Mouse (Mus musculus): ENCODE results near the gene Glt8d2. TPM values are rescaled to one million over a fixed set of nuclear protein-coding genes. Genes with fewer than 3 reads are reported as not detected.

Gene Glt8d2
- polyA plus RNA-seq (2015; fragmentation: Nextera tagmentation; extraction: Ambion mirVana) = 3.1 TPM in 2 replicates

- Histone ChIP-seq H3K9ac (replicated peaks; ENCODE audit: low read depth, low read length) (0 out of 2 replicates have a peak within 1 kb of the TSS, but pooled peaks have one; percentile 11), H3K4me2 (ENCODE audit: low read length) (peak within 1 kb of the TSS; percentile 33), H3K4me1 (replicated peaks; ENCODE audit: control insufficient read depth, insufficient read depth, low read length) (peaks cover 3% of the 10 kb centered on the region; the same call in 1 of the 2 replicates), H3K27ac (ENCODE audit: low read length) (no peak within 1 kb of the TSS), H3K4me3 (replicated peaks; ENCODE audit: low read length) (no peak within 1 kb of the TSS), H3K36me3 (ENCODE audit: control insufficient read depth, insufficient read depth) (no peaks in the 10 kb centered on the region), H3K27me3 (replicated peaks; ENCODE audit: control insufficient read depth, insufficient read depth, low read length) (no peaks in the 10 kb centered on the region), H3K9me3 (ENCODE audit: control insufficient read depth, low read length) (no peaks in the 10 kb centered on the region)
- ATAC-seq = no peak
- WGBS = 8% methylated on average over 14 of the region's 14 CpGs
Measured at GRCm38 (mm10) chr10:82690494-82690893, at the start of gene Glt8d2. TSS of gene Glt8d2 (minus strand) at chr10:82690650.

- H3K36me3 ChIP-seq (ENCODE audit: control insufficient read depth, insufficient read depth) = peaks cover 2% of the 10 kb centered on the region; the same call in 1 of the 2 replicates
- H3K4me1 ChIP-seq (replicated peaks; ENCODE audit: control insufficient read depth, insufficient read depth, low read length) = peaks cover 15% of the 10 kb centered on the region
- H3K4me3 ChIP-seq (replicated peaks; ENCODE audit: low read length) = peak overlapping the region; percentile 94
- H3K4me2 ChIP-seq (ENCODE audit: low read length) = peak overlapping the region; percentile 67
- ATAC-seq = peak; percentile 70
- H3K27ac ChIP-seq (ENCODE audit: low read length) = peak overlapping the region; percentile 58
- peak overlapping the region; percentile 88 for H3K9ac ChIP-seq (replicated peaks; ENCODE audit: low read depth, low read length)
- under 1% methylated on average over 54 of the region's 59 CpGs for WGBS
- no peaks in the 10 kb centered on the region for H3K9me3 ChIP-seq (ENCODE audit: control insufficient read depth, low read length)
- H3K27me3 ChIP-seq (replicated peaks; ENCODE audit: control insufficient read depth, insufficient read depth, low read length) = no peaks in the 10 kb centered on the region
Measured at GRCm38 (mm10) chr10:82699296-82699941, 9.0 kb upstream of the Glt8d2 start.

GRCm38 (mm10) chr10:82698712-82699261, 8.3 kb upstream of the Glt8d2 start:
- Histone ChIP-seq H3K4me1 (replicated peaks; ENCODE audit: control insufficient read depth, insufficient read depth, low read length) (peaks cover 15% of the 10 kb centered on the region), H3K9ac (replicated peaks; ENCODE audit: low read depth, low read length) (peak overlapping the region; percentile 88), H3K36me3 (ENCODE audit: control insufficient read depth, insufficient read depth) (no peaks in the 10 kb centered on the region), H3K9me3 (ENCODE audit: control insufficient read depth, low read length) (no peaks in the 10 kb centered on the region), H3K27me3 (replicated peaks; ENCODE audit: control insufficient read depth, insufficient read depth, low read length) (no peaks in the 10 kb centered on the region), H3K4me2 (ENCODE audit: low read length) (peak overlapping the region; percentile 67), H3K27ac (ENCODE audit: low read length) (peak overlapping the region; percentile 69), H3K4me3 (replicated peaks; ENCODE audit: low read length) (peak overlapping the region; percentile 94)
- under 1% methylated on average over 29 of the region's 42 CpGs for WGBS
- peak; percentile 96 for ATAC-seq

- Histone ChIP-seq H3K4me3 (replicated peaks; ENCODE audit: low read length) (no peak overlapping the region), H3K36me3 (ENCODE audit: control insufficient read depth, insufficient read depth) (no peaks in the 10 kb centered on the region), H3K27ac (ENCODE audit: low read length) (no peak overlapping the region), H3K9ac (replicated peaks; ENCODE audit: low read depth, low read length) (no peak overlapping the region), H3K27me3 (replicated peaks; ENCODE audit: control insufficient read depth, insufficient read depth, low read length) (no peaks in the 10 kb centered on the region), H3K4me1 (replicated peaks; ENCODE audit: control insufficient read depth, insufficient read depth, low read length) (peaks cover 15% of the 10 kb centered on the region), H3K9me3 (ENCODE audit: control insufficient read depth, low read length) (no peaks in the 10 kb centered on the region), H3K4me2 (ENCODE audit: low read length) (no peak overlapping the region)
- ATAC-seq = no peak
- 88% methylated on average over 3 of the region's 3 CpGs for WGBS
Measured at GRCm38 (mm10) chr10:82697305-82697898, 7.0 kb upstream of the Glt8d2 start.

GRCm38 (mm10) chr10:82696453-82697079, 6.1 kb upstream of the Glt8d2 start:
- Histone ChIP-seq H3K27me3 (replicated peaks; ENCODE audit: control insufficient read depth, insufficient read depth, low read length) (no peaks in the 10 kb centered on the region), H3K36me3 (ENCODE audit: control insufficient read depth, insufficient read depth) (no peaks in the 10 kb centered on the region), H3K4me2 (ENCODE audit: low read length) (no peak overlapping the region), H3K4me3 (replicated peaks; ENCODE audit: low read length) (no peak overlapping the region), H3K27ac (ENCODE audit: low read length) (no peak overlapping the region), H3K4me1 (replicated peaks; ENCODE audit: control insufficient read depth, insufficient read depth, low read length) (peaks cover 15% of the 10 kb centered on the region), H3K9ac (replicated peaks; ENCODE audit: low read depth, low read length) (no peak overlapping the region), H3K9me3 (ENCODE audit: control insufficient read depth, low read length) (no peaks in the 10 kb centered on the region)
- ATAC-seq = no peak
- WGBS = 79% methylated on average over 4 of the region's 4 CpGs

- WGBS = 90% methylated on average over 5 of the region's 5 CpGs
- Histone ChIP-seq H3K4me3 (replicated peaks; ENCODE audit: low read length) (no peak within 1 kb of the TSS), H3K4me1 (replicated peaks; ENCODE audit: control insufficient read depth, insufficient read depth, low read length) (peaks cover 15% of the 10 kb centered on the region), H3K27ac (ENCODE audit: low read length) (no peak within 1 kb of the TSS), H3K27me3 (replicated peaks; ENCODE audit: control insufficient read depth, insufficient read depth, low read length) (no peaks in the 10 kb centered on the region), H3K9me3 (ENCODE audit: control insufficient read depth, low read length) (no peaks in the 10 kb centered on the region), H3K9ac (replicated peaks; ENCODE audit: low read depth, low read length) (no peak within 1 kb of the TSS), H3K4me2 (ENCODE audit: low read length) (no peak within 1 kb of the TSS), H3K36me3 (ENCODE audit: control insufficient read depth, insufficient read depth) (no peaks in the 10 kb centered on the region)
- no peak for ATAC-seq
Measured at GRCm38 (mm10) chr10:82695956-82696355, 5.5 kb upstream of the Glt8d2 start, which contains the start of gene Hcfc2. TSS of gene Hcfc2 (plus strand) at chr10:82696160.

- no peaks in the 10 kb centered on the region for H3K36me3 ChIP-seq (ENCODE audit: control insufficient read depth, insufficient read depth)
- no peak for ATAC-seq
- no peaks in the 10 kb centered on the region for H3K27me3 ChIP-seq (replicated peaks; ENCODE audit: control insufficient read depth, insufficient read depth, low read length)
- H3K9me3 ChIP-seq (ENCODE audit: control insufficient read depth, low read length) = no peaks in the 10 kb centered on the region
- no peak overlapping the region for H3K4me2 ChIP-seq (ENCODE audit: low read length)
- H3K9ac ChIP-seq (replicated peaks; ENCODE audit: low read depth, low read length) = no peak overlapping the region
- H3K4me3 ChIP-seq (replicated peaks; ENCODE audit: low read length) = no peak overlapping the region
- 74% methylated on average over 7 of the region's 7 CpGs for whole genome bisulfite sequencing
- H3K27ac ChIP-seq (ENCODE audit: low read length) = no peak overlapping the region
- peaks cover 3% of the 10 kb centered on the region; the same call in 1 of the 2 replicates for H3K4me1 ChIP-seq (replicated peaks; ENCODE audit: control insufficient read depth, insufficient read depth, low read length)
Measured at GRCm38 (mm10) chr10:82689681-82690211, 704 bp downstream of the Glt8d2 start.

- Histone ChIP-seq H3K9me3 (ENCODE audit: control insufficient read depth, low read length) (no peaks in the 10 kb centered on the region), H3K36me3 (ENCODE audit: control insufficient read depth, insufficient read depth) (no peaks in the 10 kb centered on the region), H3K4me3 (replicated peaks; ENCODE audit: low read length) (no peak overlapping the region), H3K4me2 (ENCODE audit: low read length) (no peak overlapping the region), H3K27me3 (replicated peaks; ENCODE audit: control insufficient read depth, insufficient read depth, low read length) (no peaks in the 10 kb centered on the region), H3K27ac (ENCODE audit: low read length) (no peak overlapping the region), H3K9ac (replicated peaks; ENCODE audit: low read depth, low read length) (no peak overlapping the region), H3K4me1 (replicated peaks; ENCODE audit: control insufficient read depth, insufficient read depth, low read length) (peaks cover under 1% of the 10 kb centered on the region; the same call in 1 of the 2 replicates)
- WGBS = 63% methylated on average over 2 of the region's 2 CpGs
- no peak for ATAC-seq
Measured at GRCm38 (mm10) chr10:82685440-82685839, 5.0 kb downstream of the Glt8d2 start.

- Histone ChIP-seq H3K4me3 (replicated peaks; ENCODE audit: low read length) (no peak overlapping the region), H3K4me2 (ENCODE audit: low read length) (no peak overlapping the region), H3K4me1 (replicated peaks; ENCODE audit: control insufficient read depth, insufficient read depth, low read length) (no peaks in the 10 kb centered on the region), H3K9ac (replicated peaks; ENCODE audit: low read depth, low read length) (no peak overlapping the region), H3K36me3 (ENCODE audit: control insufficient read depth, insufficient read depth) (no peaks in the 10 kb centered on the region), H3K27me3 (replicated peaks; ENCODE audit: control insufficient read depth, insufficient read depth, low read length) (no peaks in the 10 kb centered on the region), H3K27ac (ENCODE audit: low read length) (no peak overlapping the region), H3K9me3 (ENCODE audit: control insufficient read depth, low read length) (no peaks in the 10 kb centered on the region)
- WGBS = 74% methylated on average over 7 of the region's 7 CpGs
- ATAC-seq = no peak
Measured at GRCm38 (mm10) chr10:82681639-82682038, 8.8 kb downstream of the Glt8d2 start.
